Mouse (Mus musculus): ENCODE results near the gene Nhs.

DNA sequence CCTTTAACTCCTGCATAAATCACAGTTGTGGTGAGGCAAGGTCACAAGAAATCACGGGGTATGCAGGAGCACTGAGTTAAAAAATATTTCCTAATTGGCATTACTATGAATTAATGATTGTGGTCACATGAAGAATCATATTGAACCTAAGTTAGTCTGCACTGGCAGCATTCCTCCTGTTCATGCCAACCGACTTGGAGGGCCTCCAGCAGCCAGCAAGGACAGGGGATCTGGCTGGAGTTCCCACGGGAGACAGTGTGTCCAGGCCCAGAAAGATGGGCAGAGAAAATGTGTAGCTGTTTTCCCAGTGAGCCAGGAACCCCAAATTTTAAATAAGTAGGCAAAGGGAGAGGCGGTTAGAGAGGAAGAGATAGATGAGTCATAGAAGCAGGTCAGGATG is 249.6 kb downstream of the Nhs start:
- TF ChIP-seq CTCF (IDR thresholded peaks at IDR 0.05; ENCODE audit: borderline replicate concordance, insufficient read depth, low read depth, low read length) (no peak), POLR2A (IDR thresholded peaks at IDR 0.05; ENCODE audit: borderline replicate concordance, insufficient read depth, low read length) (no peak)

All from cerebellum, adult 2 months (tissue).